Mouse (Mus musculus) heart, embryonic 11.5 days (tissue): ENCODE data around the gene Klhdc7b. TPM values are rescaled to one million over a fixed set of nuclear protein-coding genes. Genes with fewer than 3 reads are reported as not detected.
"Not testable (repeated sequence)": the region's sequence is repeated elsewhere in the genome, so short reads cannot be mapped to it uniquely, and the experiment has no call there.

Source experiments
- ATAC-seq: fragments of 200-750 bp; cut with Nextera tagmentation; replicated peaks from 2 replicates; pipeline ENCODE4 v1.8.0; 2017; ENCODE audit warnings: moderate library complexity; ENCODE audit not compliant: insufficient number of reproducible peaks, low FRiP score, low TSS enrichment
- H3K27ac ChIP-seq: fragments of 300-500 bp; sonication (generic); 2 replicates; pipeline ENCODE4 v1.5.1; 2014; ENCODE audit warnings: mild to moderate bottlenecking, low read depth, low read length
- H3K27me3 ChIP-seq: fragments of 300-500 bp; sonication (generic); 2 replicates; pipeline ENCODE4 v1.6.1; 2014; ENCODE audit warnings: mild to moderate bottlenecking, low read length, mixed read lengths; ENCODE audit not compliant: control insufficient read depth, insufficient read depth
- H3K36me3 ChIP-seq: fragments of 300-500 bp; sonication (generic); 2 replicates; pipeline ENCODE4 v1.6.1; 2014; ENCODE audit warnings: mild to moderate bottlenecking, low read length, moderate library complexity, mixed read lengths; ENCODE audit not compliant: control insufficient read depth, insufficient read depth
- H3K4me1 ChIP-seq: fragments of 300-500 bp; sonication (generic); 2 replicates; pipeline ENCODE4 v1.6.1; 2014; ENCODE audit warnings: low read length; ENCODE audit not compliant: control insufficient read depth, insufficient read depth
- H3K4me2 ChIP-seq: fragments of 300-500 bp; sonication (generic); 2 replicates; pipeline ENCODE4 v1.6.1; 2014; ENCODE audit warnings: mild to moderate bottlenecking, moderate library complexity
- H3K4me3 ChIP-seq: fragments of 300-500 bp; sonication (generic); 2 replicates; pipeline ENCODE4 v1.5.1; 2014; ENCODE audit warnings: low read depth, low read length
- H3K9ac ChIP-seq: fragments of 300-500 bp; sonication (generic); 2 replicates; pipeline ENCODE4 v1.6.1; 2014; ENCODE audit warnings: mild to moderate bottlenecking, low read depth, low read length, moderate library complexity
- H3K9me3 ChIP-seq: fragments of 300-500 bp; sonication (generic); replicated peaks from 2 replicates; pipeline ENCODE4 v1.6.1; 2016; ENCODE audit warnings: low read length; ENCODE audit not compliant: control insufficient read depth
- WGBS: fragments of 180-500 bp; shearing (Covaris S2); extraction: QIAGEN DNeasy Blood & Tissue Kit; methylation state at CpG from one replicate; pipeline ENCODE4 v1.1.7; 2014; ENCODE audit not compliant: insufficient replicate concordance; 5-methylcytosine and 5-hydroxymethylcytosine counted together
- polyA plus RNA-seq: library from polyadenylated mRNA; unstranded; fragments of >200 nt; fragmentation: Nextera tagmentation; extraction: Ambion mirVana; gene quantifications from 2 replicates; pipeline ENCODE4 v1.2.1, GENCODE M21; 2014

Gene Klhdc7b
- polyA plus RNA-seq, 1 experiment from 2014 or later: not detected

DNA sequence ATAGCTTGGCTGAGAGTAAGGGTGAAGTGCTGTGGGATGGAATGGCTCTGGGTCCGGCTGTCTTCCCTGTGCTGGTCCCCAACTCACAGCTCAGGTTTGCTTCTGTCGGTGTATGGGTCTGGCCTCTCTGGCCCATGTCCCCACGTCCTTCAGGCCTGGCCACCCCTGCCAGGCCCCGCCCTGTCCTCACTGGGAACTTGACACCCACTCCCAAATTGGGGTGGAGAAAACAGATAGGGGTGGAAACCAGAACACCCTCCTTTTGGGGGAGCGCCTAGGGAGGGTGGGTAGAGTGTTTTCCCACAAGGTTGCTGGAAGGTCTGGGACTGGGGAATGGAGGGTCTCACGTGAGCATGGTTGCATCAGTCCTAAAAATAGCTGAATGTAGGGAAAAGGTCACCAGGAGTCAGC is 41.0 kb downstream of the Klhdc7b start, which contains the start of gene Cpt1b:
Gene Cpt1b (minus strand): TSS at position 153 of the 411 bp plus-strand sequence.
- Histone ChIP-seq H3K36me3 (peaks cover 7% of the 10 kb centered on the region; the same call in 1 of the 2 replicates), H3K4me2 (peak within 1 kb of the TSS; percentile 63), H3K27me3 (no peaks in the 10 kb centered on the region), H3K4me3 (peak within 1 kb of the TSS; percentile 44), H3K4me1 (peaks cover 29% of the 10 kb centered on the region), H3K9ac (peak within 1 kb of the TSS; percentile 81), H3K27ac (peak within 1 kb of the TSS; percentile 84), H3K9me3 (no peaks in the 10 kb centered on the region)
- peak; percentile 40 for ATAC-seq
- WGBS: 16% methylated on average over 6 of the region's 6 CpGs

DNA sequence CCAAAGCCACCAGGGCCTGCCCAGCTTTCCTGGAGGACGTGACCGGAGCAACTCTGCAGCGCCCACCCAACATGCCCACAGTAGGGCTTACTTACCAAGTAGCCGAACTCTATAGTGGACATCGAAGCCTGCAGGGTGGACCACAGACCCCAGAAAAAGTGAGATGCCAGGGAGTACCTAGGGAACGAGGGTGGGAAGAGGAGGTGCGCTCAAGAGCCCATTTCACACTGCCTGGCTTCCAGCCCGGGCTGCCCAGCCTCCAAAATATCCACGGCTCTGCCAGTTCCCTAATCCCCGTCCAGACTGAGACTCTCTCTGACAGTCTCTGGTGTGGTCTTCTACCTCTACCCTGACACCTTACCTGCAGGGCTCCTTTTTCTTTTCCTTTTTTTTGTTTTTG is 42.0 kb downstream of the Klhdc7b start:
- Histone ChIP-seq H3K36me3 (peaks cover 7% of the 10 kb centered on the region; the same call in 1 of the 2 replicates), H3K27ac (peak overlapping the region; percentile 84), H3K4me3 (no peak overlapping the region), H3K27me3 (no peaks in the 10 kb centered on the region), H3K4me2 (no peak overlapping the region), H3K9ac (no peak overlapping the region), H3K4me1 (peaks cover 29% of the 10 kb centered on the region), H3K9me3 (no peaks in the 10 kb centered on the region)
- WGBS: 88% methylated on average over 10 of the region's 10 CpGs
- no peak for ATAC-seq

- peak overlapping the region; percentile 89 for H3K4me2 ChIP-seq
- 78% methylated on average over 19 of the region's 19 CpGs for WGBS
- H3K36me3 ChIP-seq: peaks cover 7% of the 10 kb centered on the region; the same call in 1 of the 2 replicates
- peak overlapping the region; percentile 92 for H3K9ac ChIP-seq
- no peaks in the 10 kb centered on the region for H3K27me3 ChIP-seq
- no peaks in the 10 kb centered on the region for H3K9me3 ChIP-seq
- no peak overlapping the region for H3K27ac ChIP-seq
- no peak for ATAC-seq
- peaks cover 29% of the 10 kb centered on the region for H3K4me1 ChIP-seq
- H3K4me3 ChIP-seq: peak overlapping the region; percentile 83
Observed at GRCm38 (mm10) chr15:89428136-89428790, 43.5 kb downstream of the Klhdc7b start.

DNA sequence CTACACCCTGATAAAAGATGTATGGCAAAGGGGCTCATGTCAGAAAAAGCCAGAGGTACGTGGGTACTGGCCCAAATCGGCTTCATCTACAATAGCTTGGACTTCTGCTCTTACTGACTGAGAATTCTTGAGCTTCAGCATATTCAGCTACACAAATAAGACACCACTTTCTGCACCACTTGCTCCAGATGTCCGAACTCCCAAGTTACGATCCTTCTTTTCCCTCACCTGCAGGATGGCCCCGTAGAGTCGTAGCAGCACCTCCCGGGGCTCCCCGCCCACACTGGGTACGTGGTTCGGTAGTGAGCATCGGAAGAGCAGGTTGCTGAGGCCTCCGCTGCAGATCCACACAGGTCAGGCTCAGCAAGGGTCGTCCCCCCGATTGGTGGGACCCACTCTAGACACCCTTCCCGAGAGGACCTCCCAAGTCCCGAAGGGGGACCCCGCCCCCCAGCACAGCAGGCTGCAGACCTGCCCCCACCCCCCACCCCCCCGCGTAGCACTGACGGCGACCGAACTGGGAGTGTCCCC is 44.2 kb downstream of the Klhdc7b start:
- peak; percentile 15; the same call in 1 of the 2 replicates for ATAC-seq

DNA sequence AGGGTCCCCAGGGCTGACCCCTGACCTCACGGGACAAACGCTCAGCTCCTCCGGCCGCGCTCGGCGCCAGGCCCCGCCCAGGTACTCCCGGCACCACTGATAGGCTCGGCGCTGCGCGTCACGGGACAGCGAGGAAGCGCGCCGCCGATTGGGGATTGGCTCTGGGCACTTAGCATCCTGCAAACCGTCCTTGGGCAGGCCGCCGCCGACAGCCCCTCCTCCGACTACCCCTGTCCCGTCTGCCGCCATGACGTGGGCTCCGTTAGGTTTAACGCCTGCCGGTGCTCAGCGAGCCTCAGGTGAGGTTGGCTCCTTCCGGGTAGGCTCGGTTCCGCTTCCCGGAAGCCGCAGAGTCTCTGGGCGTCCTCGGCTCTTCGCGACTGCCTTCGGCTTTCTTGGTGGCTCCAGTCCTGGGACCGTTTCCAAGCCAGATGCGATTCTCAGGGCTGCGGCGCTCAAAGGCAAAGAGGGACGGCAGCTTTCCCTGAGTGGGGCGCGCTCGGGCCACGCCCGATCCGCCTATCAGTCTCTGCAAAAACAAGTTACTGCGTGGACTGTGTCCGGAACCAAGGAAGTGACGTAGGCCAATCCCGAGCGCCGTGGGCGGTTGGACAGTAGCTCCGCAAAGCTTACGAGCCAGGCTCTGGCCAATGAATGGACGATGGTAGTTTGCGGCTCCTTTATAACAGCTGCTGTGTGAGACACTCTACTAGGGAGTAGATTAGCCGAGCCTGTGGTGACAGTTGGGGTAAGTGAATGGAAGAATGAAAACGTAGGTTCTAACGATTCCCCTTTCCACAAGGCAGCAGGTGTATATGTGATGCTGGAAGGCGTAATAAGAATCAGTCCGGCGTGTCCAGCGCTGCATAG is 44.9 kb downstream of the Klhdc7b start, which contains the start of the genes C730034F03Rik, Gm44502 and Chkb:
Gene C730034F03Rik (plus strand): TSS at position 238 of the 870 bp plus-strand sequence.
Gene Gm44502 (minus strand): TSS at position 345 of the 870 bp plus-strand sequence.
Gene Chkb (minus strand): TSS at position 557 of the 870 bp plus-strand sequence.
- Histone ChIP-seq H3K9ac (peak within 1 kb of the TSS; percentile 92), H3K27ac (peak within 1 kb of the TSS; percentile 97), H3K4me1 (peaks cover 19% of the 10 kb centered on the region), H3K27me3 (no peaks in the 10 kb centered on the region), H3K4me2 (peak within 1 kb of the TSS; percentile 89), H3K36me3 (0 out of 2 replicates have a peak, but pooled peaks cover 7% of the 10 kb centered on the region), H3K4me3 (peak within 1 kb of the TSS; percentile 83), H3K9me3 (no peaks in the 10 kb centered on the region)
- ATAC-seq: peak; percentile 90
- under 1% methylated on average over 70 of the region's 70 CpGs for WGBS

More for the DNA sequence above, 44.2 kb downstream of the Klhdc7b start:
- 6% methylated on average over 19 of the region's 22 CpGs for WGBS
- H3K36me3 ChIP-seq: 0 out of 2 replicates have a peak, but pooled peaks cover 7% of the 10 kb centered on the region
- no peaks in the 10 kb centered on the region for H3K9me3 ChIP-seq
- no peaks in the 10 kb centered on the region for H3K27me3 ChIP-seq
- H3K27ac ChIP-seq: peak overlapping the region; percentile 97
- H3K4me3 ChIP-seq: peak overlapping the region; percentile 83
- peak overlapping the region; percentile 89 for H3K4me2 ChIP-seq
- peak overlapping the region; percentile 92 for H3K9ac ChIP-seq
- peaks cover 26% of the 10 kb centered on the region for H3K4me1 ChIP-seq

DNA sequence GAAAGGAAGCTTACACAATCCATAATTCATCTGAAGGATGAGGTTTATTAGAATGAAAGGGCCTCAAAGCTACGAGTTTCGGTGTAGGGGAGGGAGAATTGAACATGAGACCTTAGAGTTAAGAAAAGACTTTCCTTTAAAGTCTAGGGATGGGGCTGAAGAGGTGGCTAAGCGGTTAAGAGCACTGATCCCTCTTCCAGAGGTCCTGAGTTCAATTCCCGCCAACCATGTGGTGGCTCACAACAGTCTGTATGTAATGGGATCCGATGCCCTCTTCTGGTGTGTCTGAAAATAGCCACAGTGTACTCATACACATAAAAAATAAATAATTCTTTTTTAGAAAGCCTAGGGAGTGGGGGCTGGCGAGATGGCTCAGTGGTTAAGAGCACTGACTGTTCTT is 45.6 kb downstream of the Klhdc7b start:
- Histone ChIP-seq H3K4me3 (peak overlapping the region; percentile 83), H3K9me3 (no peaks in the 10 kb centered on the region), H3K4me1 (peaks cover 14% of the 10 kb centered on the region; the same call in 1 of the 2 replicates), H3K9ac (peak overlapping the region; percentile 92), H3K4me2 (peak overlapping the region; percentile 89), H3K27me3 (no peaks in the 10 kb centered on the region), H3K27ac (peak overlapping the region; percentile 97), H3K36me3 (0 out of 2 replicates have a peak, but pooled peaks cover 7% of the 10 kb centered on the region)
- 45% methylated on average over 6 of the region's 6 CpGs for WGBS
- no peak for ATAC-seq

GRCm38 (mm10) chr15:89430771-89431170 is 46.1 kb downstream of the Klhdc7b start:
- H3K4me1 ChIP-seq: peaks cover 14% of the 10 kb centered on the region; the same call in 1 of the 2 replicates
- not testable (repeated sequence) for H3K9ac ChIP-seq, H3K27ac ChIP-seq, H3K9me3 ChIP-seq, H3K27me3 ChIP-seq, H3K36me3 ChIP-seq, ATAC-seq, H3K4me3 ChIP-seq
- peak overlapping the region; percentile 89 for H3K4me2 ChIP-seq
- WGBS: 84% methylated on average over 6 of the region's 9 CpGs

GRCm38 (mm10) chr15:89431271-89431670 is 46.6 kb downstream of the Klhdc7b start:
- Histone ChIP-seq H3K4me2 (no peak overlapping the region), H3K27ac (no peak overlapping the region), H3K36me3 (0 out of 2 replicates have a peak, but pooled peaks cover 7% of the 10 kb centered on the region), H3K4me1 (peaks cover 11% of the 10 kb centered on the region; the same call in 1 of the 2 replicates), H3K9me3 (no peaks in the 10 kb centered on the region), H3K27me3 (no peaks in the 10 kb centered on the region), H3K4me3 (no peak overlapping the region), H3K9ac (no peak overlapping the region)
- ATAC-seq: no peak
- WGBS: 75% methylated on average over 3 of the region's 3 CpGs
